Mouse (Mus musculus): ENCODE data around the gene Taf13.

DNA sequence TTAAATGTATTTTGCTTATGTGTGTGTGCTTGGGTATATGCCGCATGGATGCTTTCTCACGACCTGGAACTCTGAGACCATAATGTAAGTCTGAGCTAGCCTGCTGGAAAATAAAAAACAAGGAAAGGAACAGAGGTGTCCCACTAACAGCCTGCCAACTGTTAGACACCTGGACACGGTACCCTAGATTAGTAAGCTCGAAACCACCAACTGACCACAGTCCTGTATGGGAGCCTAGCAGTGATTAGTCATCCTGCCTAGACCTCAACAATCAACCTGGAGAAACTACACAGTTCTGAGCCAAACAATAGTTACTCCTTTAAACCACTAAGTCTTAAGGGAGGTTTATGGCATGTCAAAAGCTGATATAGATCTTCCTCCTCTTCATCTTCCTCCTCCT lies 48.1 kb upstream of the Taf13 start:
- TF ChIP-seq GATA1 (IDR thresholded peaks at IDR 0.05; ENCODE audit: borderline replicate concordance, low read length) (no peak), FLI1 (IDR thresholded peaks at IDR 0.05; ENCODE audit: low read length) (no peak)
